Mouse (Mus musculus) stomach, postnatal 0 days (tissue): ENCODE measurements around the gene Zbtb48. TPM values are rescaled to one million over a fixed set of nuclear protein-coding genes. Genes with fewer than 3 reads are reported as not detected.

Source experiments
- ATAC-seq: fragments of 200-750 bp; cut with Nextera tagmentation; 2 replicates; pipeline ENCODE4 v1.8.0; 2017; ENCODE audit not compliant: low FRiP score, low TSS enrichment
- DNase-seq: peaks from one replicate; pipeline ENCODE4 v3.0.0-alpha.2; 2016; ENCODE audit warnings: low spot score
- H3K27ac ChIP-seq: fragments of 300-500 bp; sonication (generic); replicated peaks from 2 replicates; pipeline ENCODE4 v1.5.1; 2014; ENCODE audit warnings: mild to moderate bottlenecking, control low read depth
- H3K27me3 ChIP-seq: fragments of 300-500 bp; sonication (generic); 2 replicates; pipeline ENCODE4 v1.6.1; 2014; ENCODE audit warnings: low read length; ENCODE audit not compliant: control insufficient read depth, insufficient read depth
- H3K36me3 ChIP-seq: fragments of 300-500 bp; sonication (generic); 2 replicates; pipeline ENCODE4 v1.6.1; 2014; ENCODE audit warnings: low read length, mixed read lengths; ENCODE audit not compliant: control insufficient read depth, insufficient read depth
- H3K4me1 ChIP-seq: fragments of 300-500 bp; sonication (generic); replicated peaks from 2 replicates; pipeline ENCODE4 v1.6.1; 2014; ENCODE audit warnings: antibody characterized with exemption; ENCODE audit not compliant: control insufficient read depth, insufficient read depth
- H3K4me2 ChIP-seq: fragments of 300-500 bp; sonication (generic); replicated peaks from 2 replicates; pipeline ENCODE4 v1.6.1; 2014; ENCODE audit warnings: low read depth, mild to moderate bottlenecking, control low read depth, moderate library complexity
- H3K4me3 ChIP-seq: fragments of 300-500 bp; sonication (generic); 2 replicates; pipeline ENCODE4 v1.5.1; 2014; ENCODE audit warnings: low read depth, low read length, control low read depth
- H3K9ac ChIP-seq: fragments of 300-500 bp; sonication (generic); 2 replicates; pipeline ENCODE4 v1.6.1; 2014; ENCODE audit warnings: mild to moderate bottlenecking, low read length, control low read depth, mixed read lengths
- H3K9me3 ChIP-seq: fragments of 300-500 bp; sonication (generic); 2 replicates; pipeline ENCODE4 v1.6.1; 2016; ENCODE audit warnings: low read length; ENCODE audit not compliant: control insufficient read depth
- CTCF ChIP-seq: IDR thresholded peaks from 2 replicates; pipeline ENCODE4 v1.5.1; 2016; ENCODE audit warnings: antibody characterized with exemption, low read depth, mild to moderate bottlenecking, moderate library complexity
- EP300 ChIP-seq: optimal IDR thresholded peaks from 2 replicates; pipeline ENCODE3; 2016; ENCODE audit warnings: antibody characterized with exemption
- WGBS: fragments of 180-500 bp; shearing (Covaris S2); extraction: QIAGEN DNeasy Blood & Tissue Kit; methylation state at CpG from one replicate; pipeline ENCODE4 v1.1.7; 2014; 5-methylcytosine and 5-hydroxymethylcytosine counted together
- polyA plus RNA-seq: library from polyadenylated mRNA; unstranded; fragments of >200 nt; fragmentation: Nextera tagmentation; extraction: Ambion mirVana; gene quantifications from 2 replicates; pipeline ENCODE4 v1.2.1, GENCODE M21; 2015

Gene Zbtb48
- polyA plus RNA-seq, 1 experiment from 2014 or later, result 10.6 TPM

DNA sequence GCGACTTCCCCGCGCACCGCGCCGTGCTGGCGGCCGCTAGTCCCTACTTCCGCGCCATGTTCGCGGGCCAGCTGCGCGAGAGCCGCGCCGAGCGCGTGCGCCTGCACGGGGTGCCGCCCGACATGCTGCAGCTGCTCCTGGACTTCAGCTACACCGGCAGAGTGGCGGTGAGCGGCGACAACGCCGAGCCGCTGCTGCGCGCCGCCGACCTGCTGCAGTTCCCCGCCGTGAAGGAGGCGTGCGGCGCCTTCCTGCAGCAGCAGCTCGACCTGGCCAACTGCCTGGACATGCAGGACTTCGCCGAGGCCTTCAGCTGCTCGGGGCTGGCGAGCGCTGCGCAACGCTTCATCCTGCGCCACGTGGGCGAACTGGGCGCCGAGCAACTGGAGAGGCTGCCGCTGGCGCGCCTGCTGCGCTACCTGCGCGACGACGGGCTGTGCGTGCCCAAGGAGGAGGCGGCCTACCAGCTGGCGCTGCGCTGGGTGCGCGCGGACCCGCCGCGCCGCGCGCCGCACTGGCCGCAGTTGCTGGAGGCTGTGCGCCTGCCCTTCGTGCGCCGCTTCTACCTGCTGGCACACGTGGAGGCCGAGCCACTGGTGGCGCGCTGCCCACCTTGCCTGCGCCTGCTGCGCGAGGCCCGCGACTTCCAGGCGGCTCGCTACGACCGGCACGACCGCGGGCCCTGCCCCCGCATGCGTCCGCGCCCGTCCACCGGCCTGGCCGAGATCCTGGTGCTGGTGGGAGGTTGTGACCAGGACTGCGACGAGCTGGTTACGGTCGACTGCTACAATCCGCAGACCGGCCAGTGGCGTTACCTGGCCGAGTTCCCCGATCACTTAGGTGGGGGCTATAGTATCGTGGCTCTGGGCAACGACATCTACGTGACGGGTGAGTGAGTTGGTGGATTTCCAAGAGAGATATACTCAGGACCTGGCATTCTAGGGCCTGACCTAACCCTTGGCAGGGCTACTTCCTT, 18.1 kb downstream of the Zbtb48 start:
- Histone ChIP-seq H3K9ac (peak overlapping the region; percentile 86), H3K4me2 (peak overlapping the region; percentile 97), H3K27me3 (no peaks in the 10 kb centered on the region), H3K9me3 (no peaks in the 10 kb centered on the region), H3K4me1 (0 out of 2 replicates have a peak, but pooled peaks cover 4% of the 10 kb centered on the region), H3K36me3 (peaks cover 4% of the 10 kb centered on the region; the same call in 1 of the 2 replicates), H3K4me3 (peak overlapping the region; percentile 79), H3K27ac (peak overlapping the region; percentile 98)
- ATAC-seq (peak; percentile 58), DNase-seq (peak; percentile 74)
- WGBS, result under 1% methylated on average over 106 of the region's 115 CpGs
- TF ChIP-seq CTCF (no peak), EP300 (no peak)

GRCm38 (mm10) chr4:152008622-152009075, 18.8 kb downstream of the Zbtb48 start, which contains the start of gene Klhl21:
Gene Klhl21, plus strand, starts transcription at chr4:152008803.
- H3K36me3 ChIP-seq, result no peaks in the 10 kb centered on the region; the same call in 1 of the 2 replicates
- 0 out of 2 replicates have a peak, but pooled peaks cover 4% of the 10 kb centered on the region for H3K4me1 ChIP-seq
- peak within 1 kb of the TSS; percentile 98 for H3K27ac ChIP-seq
- TF ChIP-seq CTCF (no peak; the same call in 1 of the 2 replicates), EP300 (peak; percentile 84)
- peak within 1 kb of the TSS; percentile 86 for H3K9ac ChIP-seq
- DNase-seq (peak; percentile 97), ATAC-seq (peak; percentile 88)
- WGBS, result 0% methylated on average over 29 of the region's 45 CpGs
- H3K4me2 ChIP-seq, result peak within 1 kb of the TSS; percentile 97
- H3K4me3 ChIP-seq, result peak within 1 kb of the TSS; percentile 79
- H3K27me3 ChIP-seq, result no peaks in the 10 kb centered on the region
- H3K9me3 ChIP-seq, result no peaks in the 10 kb centered on the region

DNA sequence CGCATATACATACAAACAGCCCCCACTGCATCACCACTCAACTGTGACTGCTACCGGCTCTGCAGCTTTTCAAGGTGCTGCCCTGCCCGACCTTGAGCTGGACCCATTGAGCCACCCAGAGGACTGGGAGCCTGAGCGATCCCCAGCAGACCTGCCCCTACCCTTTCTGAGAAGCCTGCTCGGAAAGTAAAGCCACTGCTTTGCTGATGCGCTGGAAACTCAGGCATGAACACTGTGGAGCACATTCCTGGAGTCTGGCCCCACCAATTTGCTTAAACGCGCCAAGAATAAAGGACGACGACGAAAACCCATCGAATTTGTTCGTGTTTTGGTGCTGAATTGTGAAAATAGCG, 19.3 kb downstream of the Zbtb48 start:
- 0 out of 2 replicates have a peak, but pooled peaks cover 4% of the 10 kb centered on the region for H3K4me1 ChIP-seq
- no peaks in the 10 kb centered on the region for H3K9me3 ChIP-seq
- DNase-seq (peak; percentile 45), ATAC-seq (0 out of 2 replicates have a peak, but pooled peaks have one; percentile 1)
- no peak for TF ChIP-seq EP300
- TF ChIP-seq CTCF, result no peak
- peak overlapping the region; percentile 97 for H3K4me2 ChIP-seq
- no peaks in the 10 kb centered on the region for H3K27me3 ChIP-seq
- peak overlapping the region; percentile 79 for H3K4me3 ChIP-seq
- H3K27ac ChIP-seq, result peak overlapping the region; percentile 98
- no peaks in the 10 kb centered on the region; the same call in 1 of the 2 replicates for H3K36me3 ChIP-seq
- peak overlapping the region; percentile 86 for H3K9ac ChIP-seq
- WGBS, result 1% methylated on average over 14 of the region's 14 CpGs

GRCm38 (mm10) chr4:152007481-152008147, 19.9 kb downstream of the Zbtb48 start:
- Histone ChIP-seq H3K4me1 (0 out of 2 replicates have a peak, but pooled peaks cover 4% of the 10 kb centered on the region), H3K9ac (peak overlapping the region; percentile 86), H3K27me3 (no peaks in the 10 kb centered on the region), H3K4me3 (peak overlapping the region; percentile 79), H3K4me2 (peak overlapping the region; percentile 97), H3K36me3 (no peaks in the 10 kb centered on the region; the same call in 1 of the 2 replicates), H3K9me3 (no peaks in the 10 kb centered on the region), H3K27ac (peak overlapping the region; percentile 98)
- DNase-seq (peak; percentile 70), ATAC-seq (peak; percentile 48)
- no peak for TF ChIP-seq EP300
- TF ChIP-seq CTCF, result no peak
- WGBS, result 6% methylated on average over 8 of the region's 8 CpGs

GRCm38 (mm10) chr4:152006812-152007211, 20.7 kb downstream of the Zbtb48 start:
- no peak overlapping the region for H3K4me3 ChIP-seq
- peak overlapping the region; percentile 98 for H3K27ac ChIP-seq
- H3K4me2 ChIP-seq, result 0 out of 2 replicates have a peak overlapping the region, but pooled peaks have one; percentile 97
- no peak for TF ChIP-seq CTCF
- no peak for TF ChIP-seq EP300
- 0 out of 2 replicates have a peak, but pooled peaks cover 3% of the 10 kb centered on the region for H3K4me1 ChIP-seq
- H3K9me3 ChIP-seq, result no peaks in the 10 kb centered on the region
- H3K36me3 ChIP-seq, result no peaks in the 10 kb centered on the region
- DNase-seq (no peak), ATAC-seq (no peak)
- WGBS, result 46% methylated on average over 3 of the region's 3 CpGs
- H3K9ac ChIP-seq, result no peak overlapping the region
- H3K27me3 ChIP-seq, result no peaks in the 10 kb centered on the region
